8 mouse cellular contexts compared by ENCODE assay signal in the genomic region with DNA sequence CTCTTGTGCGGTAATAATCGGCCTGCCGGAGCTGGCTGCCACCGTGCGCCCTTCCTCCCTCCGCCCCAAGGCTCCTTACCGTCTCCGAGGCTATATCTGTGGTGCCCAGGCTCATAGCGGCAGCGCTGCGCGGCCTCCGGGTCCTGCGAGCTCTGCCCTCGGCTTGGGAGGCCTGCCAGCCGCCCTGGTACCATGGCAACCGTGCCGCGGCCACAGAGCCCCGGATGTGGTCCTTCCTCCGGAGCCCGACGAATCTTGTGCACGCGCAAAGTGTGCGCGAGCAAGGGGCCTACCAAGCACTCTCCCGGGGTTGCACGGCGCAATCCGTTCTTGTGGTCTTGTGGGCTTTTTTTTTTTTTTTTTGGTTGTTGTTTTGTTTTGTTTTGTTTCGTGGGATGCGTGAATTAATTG. TPM values are rescaled to one million over a fixed set of nuclear protein-coding genes. Genes with fewer than 3 reads are reported as not detected.
DNase-seq lines count a peak whose midpoint lies in the region; ATAC-seq and TF ChIP-seq lines count a peak whose summit lies in the region.

TSS of gene Iqce (minus strand) at position 276 of the 411 bp plus-strand sequence.

- TF ChIP-seq POLR2A in brain, embryonic 14.5 days (IDR thresholded peaks at IDR 0.05; ENCODE audit: borderline replicate concordance, extremely low read depth, insufficient read depth, insufficient read length, poor library complexity, severe bottlenecking): peak; percentile 41; the same call in 1 of the 2 replicates

- peak; percentile 40 for ATAC-seq in heart, embryonic 12.5 days (ENCODE audit: insufficient number of reproducible peaks, low FRiP score)
- ATAC-seq in kidney, postnatal 0 days (replicated peaks; ENCODE audit: low FRiP score, low read depth): peak; percentile 51
- peak; percentile 57 for ATAC-seq in liver, embryonic 12.5 days
- peak; percentile 52 for ATAC-seq in stomach, embryonic 15.5 days (ENCODE audit: insufficient read depth, low FRiP score, low read depth)

- H3K9me3 ChIP-seq in erythroblast, embryonic 14.5 days (ENCODE audit: control insufficient read depth, low read length): peaks cover 7% of the 10 kb centered on the region
- H3K9me3 ChIP-seq in heart, embryonic 12.5 days (replicated peaks): no peaks in the 10 kb centered on the region
- H3K9me3 ChIP-seq in kidney, postnatal 0 days (replicated peaks; ENCODE audit: low read length): no peaks in the 10 kb centered on the region
- H3K9me3 ChIP-seq in liver, embryonic 12.5 days (replicated peaks): no peaks in the 10 kb centered on the region
- no peaks in the 10 kb centered on the region for H3K9me3 ChIP-seq in stomach, embryonic 15.5 days

- DNase-seq in brain, embryonic 14.5 days (ENCODE audit: low read depth): peak; percentile 97
- peak; percentile 95 for DNase-seq in kidney, postnatal 0 days (ENCODE audit: low spot score)
- peak; percentile 89 for DNase-seq in natural killer cell, adult 2 months (ENCODE audit: low spot score in 2 of 2)

- whole genome bisulfite sequencing in heart, embryonic 12.5 days: under 1% methylated on average over 33 of the region's 33 CpGs
- under 1% methylated on average over 33 of the region's 33 CpGs for WGBS in kidney, postnatal 0 days
- WGBS in liver, embryonic 12.5 days (ENCODE audit: insufficient replicate concordance): 0% methylated on average over 32 of the region's 33 CpGs
- under 1% methylated on average over 33 of the region's 33 CpGs for WGBS in stomach, embryonic 15.5 days

- H3K9ac ChIP-seq in heart, embryonic 12.5 days: peak within 1 kb of the TSS; percentile 77
- H3K9ac ChIP-seq in kidney, postnatal 0 days (ENCODE audit: low read depth, low read length): peak within 1 kb of the TSS; percentile 81
- H3K9ac ChIP-seq in liver, embryonic 12.5 days: peak within 1 kb of the TSS; percentile 74
- peak within 1 kb of the TSS; percentile 85 for H3K9ac ChIP-seq in stomach, embryonic 15.5 days

- H3K4me2 ChIP-seq in heart, embryonic 12.5 days: peak within 1 kb of the TSS; percentile 84
- H3K4me2 ChIP-seq in kidney, postnatal 0 days (ENCODE audit: low read length): peak within 1 kb of the TSS; percentile 91
- H3K4me2 ChIP-seq in liver, embryonic 12.5 days: peak within 1 kb of the TSS; percentile 89
- H3K4me2 ChIP-seq in stomach, embryonic 15.5 days: peak within 1 kb of the TSS; percentile 87

- H3K4me3 ChIP-seq in C2C12 (ENCODE audit: insufficient read depth, poor library complexity, severe bottlenecking): peak within 1 kb of the TSS; percentile 60
- H3K4me3 ChIP-seq in erythroblast, embryonic 14.5 days (replicated peaks): peak within 1 kb of the TSS; percentile 71
- peak within 1 kb of the TSS; percentile 74 for H3K4me3 ChIP-seq in heart, embryonic 12.5 days
- H3K4me3 ChIP-seq in kidney, postnatal 0 days (replicated peaks; ENCODE audit: low read depth, low read length): peak within 1 kb of the TSS; percentile 85
- H3K4me3 ChIP-seq in liver, embryonic 12.5 days: peak within 1 kb of the TSS; percentile 68
- peak within 1 kb of the TSS; percentile 78 for H3K4me3 ChIP-seq in stomach, embryonic 15.5 days (replicated peaks)

- H3K27me3 ChIP-seq in C2C12 (ENCODE audit: control insufficient read depth, insufficient read depth, insufficient read length): no peaks in the 10 kb centered on the region
- peaks cover 14% of the 10 kb centered on the region for H3K27me3 ChIP-seq in erythroblast, embryonic 14.5 days (ENCODE audit: control insufficient read depth)
- H3K27me3 ChIP-seq in heart, embryonic 12.5 days (replicated peaks): no peaks in the 10 kb centered on the region
- H3K27me3 ChIP-seq in kidney, postnatal 0 days (ENCODE audit: insufficient read depth, low read length): no peaks in the 10 kb centered on the region
- no peaks in the 10 kb centered on the region for H3K27me3 ChIP-seq in liver, embryonic 12.5 days (replicated peaks)
- no peaks in the 10 kb centered on the region for H3K27me3 ChIP-seq in stomach, embryonic 15.5 days (replicated peaks)

- peaks cover 37% of the 10 kb centered on the region for H3K79me2 ChIP-seq in C2C12 (ENCODE audit: control insufficient read depth, insufficient read depth)

- peaks cover 8% of the 10 kb centered on the region for H3K36me3 ChIP-seq in C2C12 (ENCODE audit: control insufficient read depth, insufficient read depth)
- H3K36me3 ChIP-seq in erythroblast, embryonic 14.5 days (ENCODE audit: control insufficient read depth): peaks cover under 1% of the 10 kb centered on the region
- peaks cover 12% of the 10 kb centered on the region for H3K36me3 ChIP-seq in heart, embryonic 12.5 days
- peaks cover 10% of the 10 kb centered on the region; the same call in 1 of the 2 replicates for H3K36me3 ChIP-seq in kidney, postnatal 0 days (ENCODE audit: insufficient read depth, low read length)
- H3K36me3 ChIP-seq in liver, embryonic 12.5 days: peaks cover 17% of the 10 kb centered on the region
- H3K36me3 ChIP-seq in stomach, embryonic 15.5 days: peaks cover 3% of the 10 kb centered on the region; the same call in 1 of the 2 replicates

- peak within 1 kb of the TSS; percentile 77 for H3K27ac ChIP-seq in heart, embryonic 12.5 days (ENCODE audit: poor library complexity, severe bottlenecking)
- H3K27ac ChIP-seq in kidney, postnatal 0 days: peak within 1 kb of the TSS; percentile 88
- H3K27ac ChIP-seq in liver, embryonic 12.5 days: peak within 1 kb of the TSS; percentile 84
- H3K27ac ChIP-seq in stomach, embryonic 15.5 days: peak within 1 kb of the TSS; percentile 91

- TF ChIP-seq CTCF in C2C12 (IDR thresholded peaks at IDR 0.05; ENCODE audit: control insufficient read depth, insufficient read depth, insufficient read length): no peak
- TF ChIP-seq CTCF in brain, embryonic 14.5 days (IDR thresholded peaks at IDR 0.05; ENCODE audit: borderline replicate concordance, extremely low read depth, insufficient read depth, insufficient read length): no peak
- TF ChIP-seq CTCF in kidney, postnatal 0 days (IDR thresholded peaks at IDR 0.05; ENCODE audit: low read depth): no peak

- peaks cover 60% of the 10 kb centered on the region for H3K4me1 ChIP-seq in erythroblast, embryonic 14.5 days (ENCODE audit: control insufficient read depth)
- H3K4me1 ChIP-seq in heart, embryonic 12.5 days (replicated peaks): peaks cover 37% of the 10 kb centered on the region
- H3K4me1 ChIP-seq in kidney, postnatal 0 days (replicated peaks; ENCODE audit: insufficient read depth, low read length): peaks cover 10% of the 10 kb centered on the region
- peaks cover 50% of the 10 kb centered on the region for H3K4me1 ChIP-seq in liver, embryonic 12.5 days
- H3K4me1 ChIP-seq in stomach, embryonic 15.5 days: peaks cover 33% of the 10 kb centered on the region

- peak within 1 kb of the TSS; percentile 83 for H3ac ChIP-seq in C2C12 (ENCODE audit: control insufficient read depth, insufficient read length, low read depth)

- H3K79me3 ChIP-seq in C2C12 (ENCODE audit: low read depth): peaks cover 14% of the 10 kb centered on the region

TF ChIP-seq in C2C12, 6 proteins besides CTCF, POLR2A, EP300 and RAD21:
- TF ChIP-seq CEBPB (IDR thresholded peaks at IDR 0.05; ENCODE audit: low read depth) (no peak), MYOD1 (IDR thresholded peaks at IDR 0.05; ENCODE audit: control insufficient read depth, insufficient read length, low read depth) (no peak), MYOG (IDR thresholded peaks at IDR 0.05; ENCODE audit: control insufficient read depth, extremely low read depth, insufficient read length) (no peak), MAX (IDR thresholded peaks at IDR 0.05) (no peak), FOSL1 (IDR thresholded peaks at IDR 0.05; ENCODE audit: insufficient read depth, low read length, poor library complexity, severe bottlenecking) (no peak), USF1 (IDR thresholded peaks at IDR 0.05; ENCODE audit: low read depth) (no peak)

RNA-seq across cellular contexts. Expression of gene Iqce, which starts in this region (rescaled TPM):
- polyA plus RNA-seq in C2C12 (2012; fragmentation: generic; extraction: Trizol): 7.5 TPM
- polyA plus RNA-seq in brain, embryonic 14.5 days (2012; rRNA removed): 42.4 and 49.9 TPM in 2 replicates
- polyA plus RNA-seq in erythroblast, embryonic 14.5 days (2012): 0.06 and 0.16 TPM in 2 replicates
- polyA plus RNA-seq in heart, embryonic 12.5 days (2016; fragmentation: Nextera tagmentation; extraction: Ambion mirVana): 12.4 and 15.7 TPM in 2 replicates
- polyA plus RNA-seq in kidney, postnatal 0 days (2015; fragmentation: Nextera tagmentation; extraction: Ambion mirVana): 18.7 and 19.7 TPM in 2 replicates
- 7.0 and 7.9 TPM in 2 replicates for polyA plus RNA-seq in liver, embryonic 12.5 days (2016; fragmentation: Nextera tagmentation; extraction: Ambion mirVana)
- polyA plus RNA-seq in stomach, embryonic 15.5 days (2015; fragmentation: Nextera tagmentation; extraction: Ambion mirVana): 20.3 and 21.1 TPM in 2 replicates

Comparison
In these comparisons a context has a peak if more than half of its experiments do, and no peak if none do; other contexts are left out.
1. Peak in every context shown above with its lines: DNase-seq, ATAC-seq, H3K4me3 ChIP-seq and H3K27ac ChIP-seq.